Mouse (Mus musculus) lung, postnatal 4 days (tissue): ENCODE measurements around the gene Tub.
A peak's percentile ranks its signal among the peaks of the same experiment; 100 is the strongest.

Source experiments
- DNase-seq, 2 experiments: peaks; one replicate each; pipeline ENCODE4 v3.0.0; 2021

Gene Tub

GRCm38 (mm10) chr7:109031331-109031730, 81.2 kb downstream of the Tub start:
- no peak for DNase-seq

GRCm38 (mm10) chr7:109032054-109032453, 81.9 kb downstream of the Tub start:
- DNase-seq = no peak

- no peak for DNase-seq
Measured at GRCm38 (mm10) chr7:109038121-109038735, 88.1 kb downstream of the Tub start.

GRCm38 (mm10) chr7:109038987-109039386, 88.8 kb downstream of the Tub start:
- no peak for DNase-seq

GRCm38 (mm10) chr7:109039445-109039844, 89.3 kb downstream of the Tub start:
- DNase-seq = no peak

- no peak for DNase-seq
Measured at GRCm38 (mm10) chr7:109045876-109046275, 95.7 kb downstream of the Tub start.

- no peak for DNase-seq
Measured at GRCm38 (mm10) chr7:109050831-109051230, 100.7 kb downstream of the Tub start.

GRCm38 (mm10) chr7:109059536-109059935, 109.4 kb downstream of the Tub start:
- DNase-seq = no peak

- DNase-seq = no peak
Measured at GRCm38 (mm10) chr7:109069641-109070040, 119.5 kb downstream of the Tub start.

GRCm38 (mm10) chr7:109072326-109072725, 122.2 kb downstream of the Tub start:
- no peak for DNase-seq

- peak in 1 of 2 experiments; percentile 21 for DNase-seq
Measured at GRCm38 (mm10) chr7:109082269-109083112, 132.4 kb downstream of the Tub start.

GRCm38 (mm10) chr7:109083113-109083812, 133.1 kb downstream of the Tub start, which contains the start of gene Ric3:
Ric3 (minus strand) TSS chr7:109083331.
- peak; percentile 11 to 37 for DNase-seq

- no peak for DNase-seq
Measured at GRCm38 (mm10) chr7:109083813-109084184, 133.7 kb downstream of the Tub start.
